24 mouse cellular contexts compared by ENCODE assay signal in genomic region chr1:166132367-166132766, GRCm38 (mm10). TPM values are rescaled to one million over a fixed set of nuclear protein-coding genes. Genes with fewer than 3 reads are reported as not detected.
DNase-seq lines count a peak whose midpoint lies in the region; ATAC-seq and TF ChIP-seq lines count a peak whose summit lies in the region.
"Had no signal": no experiment of that assay in that cellular context is flagged by ENCODE, and none has a peak within 500 bp of the region (broad histone marks: within the 10 kb centered on the region; RNA-seq: fewer than 3 reads in every experiment).

No protein-coding gene starts in this region.

- no peak for ATAC-seq in intestine, embryonic 16.5 days
- no peak for ATAC-seq in intestine, embryonic 15.5 days
- peak; percentile 59; the same call in 1 of the 2 replicates for ATAC-seq in embryonic facial prominence, embryonic 12.5 days (ENCODE audit: insufficient number of reproducible peaks, insufficient read depth, low FRiP score, low TSS enrichment)
- ATAC-seq: forebrain, postnatal 0 days; midbrain, embryonic 16.5 days had no signal

- no peaks in the 10 kb centered on the region for H3K36me3 ChIP-seq in intestine, embryonic 16.5 days (ENCODE audit: control insufficient read depth, insufficient read depth, low read length)
- no peaks in the 10 kb centered on the region for H3K36me3 ChIP-seq in intestine, embryonic 15.5 days
- no peaks in the 10 kb centered on the region for H3K36me3 ChIP-seq in ES-Bruce4 (ENCODE audit: control insufficient read depth, insufficient read depth, low read length, poor library complexity, severe bottlenecking)
- no peaks in the 10 kb centered on the region for H3K36me3 ChIP-seq in embryonic facial prominence, embryonic 12.5 days
- H3K36me3 ChIP-seq in small intestine, adult 2 months (ENCODE audit: control insufficient read depth, insufficient read depth, low read length) = 0 out of 2 replicates have a peak, but pooled peaks cover 3% of the 10 kb centered on the region
- H3K36me3 ChIP-seq: hindbrain, embryonic 12.5 days; neural tube, embryonic 15.5 days had no signal

- no peak for DNase-seq in gastrocnemius, postnatal 10 days
- no peak for DNase-seq in frontal cortex, postnatal 25 days (ENCODE audit: low spot score in 2 of 2)
- DNase-seq: adrenal gland, postnatal 36 days; cerebellum, adult 18-20 months; forebrain, postnatal 0 days; heart, adult 11 months; kidney, postnatal 10 days; liver; lung, postnatal 10 days; right cerebral cortex, postnatal 25 days had no signal

- TF ChIP-seq CTCF in ES-Bruce4 (IDR thresholded peaks at IDR 0.05; ENCODE audit: low read depth, low read length) = no peak
- no peak for TF ChIP-seq CTCF in small intestine, adult 2 months (IDR thresholded peaks at IDR 0.05; ENCODE audit: extremely low read depth, insufficient read length, insufficient replicate concordance, low read depth, low read length)

- no peaks in the 10 kb centered on the region for H3K9me3 ChIP-seq in intestine, embryonic 16.5 days (ENCODE audit: control insufficient read depth, low read length)
- H3K9me3 ChIP-seq in intestine, embryonic 15.5 days = no peaks in the 10 kb centered on the region
- H3K9me3 ChIP-seq in ES-Bruce4 (replicated peaks; ENCODE audit: control insufficient read depth, insufficient read depth, low read length, poor library complexity, severe bottlenecking) = peaks cover 4% of the 10 kb centered on the region
- H3K9me3 ChIP-seq in embryonic facial prominence, embryonic 12.5 days = no peaks in the 10 kb centered on the region
- H3K9me3 ChIP-seq: hindbrain, embryonic 12.5 days; megakaryocyte, embryonic 14.5 days; neural tube, embryonic 15.5 days had no signal

- H3K4me2 ChIP-seq in intestine, embryonic 16.5 days (ENCODE audit: low read depth, low read length) = 0 out of 2 replicates have a peak overlapping the region, but pooled peaks have one; percentile 37
- no peak overlapping the region for H3K4me2 ChIP-seq in intestine, embryonic 15.5 days (replicated peaks)
- H3K4me2 ChIP-seq in embryonic facial prominence, embryonic 12.5 days (replicated peaks) = no peak overlapping the region
- H3K4me2 ChIP-seq: hindbrain, embryonic 12.5 days; neural tube, embryonic 15.5 days had no signal

- H3K9ac ChIP-seq in intestine, embryonic 16.5 days (ENCODE audit: low read depth, low read length) = no peak overlapping the region
- no peak overlapping the region for H3K9ac ChIP-seq in intestine, embryonic 15.5 days
- peak overlapping the region; percentile 30 for H3K9ac ChIP-seq in ES-Bruce4 (ENCODE audit: low read depth, poor library complexity, severe bottlenecking)
- H3K9ac ChIP-seq in embryonic facial prominence, embryonic 12.5 days = no peak overlapping the region
- H3K9ac ChIP-seq: forebrain, postnatal 0 days; hindbrain, embryonic 12.5 days; neural tube, embryonic 15.5 days had no signal

- 38% methylated on average over 4 of the region's 4 CpGs for WGBS in intestine, embryonic 16.5 days
- WGBS in intestine, embryonic 15.5 days = 53% methylated on average over 4 of the region's 4 CpGs
- WGBS in embryonic facial prominence, embryonic 12.5 days = 31% methylated on average over 4 of the region's 4 CpGs
- WGBS in small intestine, adult 2 months = 23% methylated on average over 4 of the region's 4 CpGs

- no peak for TF ChIP-seq POLR2A in ES-Bruce4 (IDR thresholded peaks at IDR 0.05; ENCODE audit: insufficient read depth, low read length)
- no peak for TF ChIP-seq POLR2A in small intestine, adult 2 months (IDR thresholded peaks at IDR 0.05; ENCODE audit: low read depth, low read length)

- H3K27ac ChIP-seq in intestine, embryonic 16.5 days (ENCODE audit: low read length) = no peak overlapping the region
- H3K27ac ChIP-seq in intestine, embryonic 15.5 days = no peak overlapping the region
- peak overlapping the region; percentile 58 for H3K27ac ChIP-seq in ES-Bruce4 (ENCODE audit: insufficient read depth, low read length)
- no peak overlapping the region for H3K27ac ChIP-seq in embryonic facial prominence, embryonic 12.5 days
- no peak overlapping the region for H3K27ac ChIP-seq in small intestine, adult 2 months (ENCODE audit: insufficient read depth, low read depth, low read length)
- H3K27ac ChIP-seq: hindbrain, embryonic 12.5 days; layer of hippocampus, adult 2 months; neural tube, embryonic 15.5 days had no signal

- H3K4me1 ChIP-seq in intestine, embryonic 16.5 days (ENCODE audit: control insufficient read depth, insufficient read depth, low read length) = peaks cover 27% of the 10 kb centered on the region
- H3K4me1 ChIP-seq in intestine, embryonic 15.5 days (replicated peaks) = peaks cover 19% of the 10 kb centered on the region; the same call in 1 of the 2 replicates
- H3K4me1 ChIP-seq in ES-Bruce4 (ENCODE audit: control insufficient read depth, insufficient read depth, low read length) = peaks cover 5% of the 10 kb centered on the region
- peaks cover 30% of the 10 kb centered on the region for H3K4me1 ChIP-seq in embryonic facial prominence, embryonic 12.5 days
- H3K4me1 ChIP-seq in small intestine, adult 2 months (ENCODE audit: control insufficient read depth, insufficient read depth, insufficient read length, low read length) = peaks cover 19% of the 10 kb centered on the region

- H3K27me3 ChIP-seq in intestine, embryonic 16.5 days (replicated peaks; ENCODE audit: control insufficient read depth, insufficient read depth, low read length) = no peaks in the 10 kb centered on the region
- no peaks in the 10 kb centered on the region for H3K27me3 ChIP-seq in intestine, embryonic 15.5 days (replicated peaks)
- no peaks in the 10 kb centered on the region for H3K27me3 ChIP-seq in ES-Bruce4 (ENCODE audit: control insufficient read depth, insufficient read depth, low read length, poor library complexity, severe bottlenecking)
- H3K27me3 ChIP-seq in embryonic facial prominence, embryonic 12.5 days = no peaks in the 10 kb centered on the region
- H3K27me3 ChIP-seq in small intestine, adult 2 months (ENCODE audit: control insufficient read depth, insufficient read depth, low read length) = no peaks in the 10 kb centered on the region
- H3K27me3 ChIP-seq: hindbrain, embryonic 12.5 days; neural tube, embryonic 15.5 days had no signal

- H3K4me3 ChIP-seq in intestine, embryonic 16.5 days (ENCODE audit: low read length) = no peak overlapping the region
- H3K4me3 ChIP-seq in intestine, embryonic 15.5 days (replicated peaks) = no peak overlapping the region
- H3K4me3 ChIP-seq in ES-Bruce4 (ENCODE audit: low read depth, low read length) = no peak overlapping the region; the same call in 1 of the 2 replicates
- no peak overlapping the region for H3K4me3 ChIP-seq in embryonic facial prominence, embryonic 12.5 days
- peak overlapping the region; percentile 76 for H3K4me3 ChIP-seq in small intestine, adult 2 months (ENCODE audit: low read depth, low read length)
- H3K4me3 ChIP-seq: erythroblast, embryonic 14.5 days; hindbrain, embryonic 12.5 days; layer of hippocampus, adult 2 months; megakaryocyte, embryonic 14.5 days; neural tube, embryonic 15.5 days had no signal

- no peak for TF ChIP-seq EP300 in ES-Bruce4 (IDR thresholded peaks at IDR 0.05; ENCODE audit: insufficient read depth, low read depth, low read length)

RNA-seq across cellular contexts. Expression of gene Gpa33, which starts 2.3 kb away (rescaled TPM):
- polyA plus RNA-seq in intestine, embryonic 16.5 days (2015; fragmentation: Nextera tagmentation; extraction: Ambion mirVana) = 79.6 and 86.9 TPM in 2 replicates
- polyA plus RNA-seq in intestine, embryonic 15.5 days (2015; fragmentation: Nextera tagmentation; extraction: Ambion mirVana) = 59.8 and 60.2 TPM in 2 replicates
- polyA plus RNA-seq in ES-Bruce4 (2011; ENCODE audit: insufficient read depth, insufficient read length, low read depth, missing spikeins) = 49.6 and 55.9 TPM in 2 replicates
- 0.10 and 0.26 TPM in 2 replicates for polyA plus RNA-seq in embryonic facial prominence, embryonic 12.5 days (2016; fragmentation: Nextera tagmentation; extraction: Ambion mirVana)
- 249 and 805 TPM in 2 replicates for polyA plus RNA-seq in small intestine, adult 2 months (2012; rRNA removed)
- not detected for total RNA-seq in gastrocnemius, postnatal 10 days (2021)
- total RNA-seq: gastrocnemius, adult 18-20 months; layer of hippocampus, adult 2 months; left cerebral cortex, postnatal 36 days; MEL had no signal
- polyA plus RNA-seq: erythroblast, embryonic 14.5 days; neural tube, embryonic 15.5 days had no signal

RNA-seq across cellular contexts. Expression of gene Dusp27, which starts 4.6 kb away (rescaled TPM):
- polyA plus RNA-seq in intestine, embryonic 16.5 days (2015; fragmentation: Nextera tagmentation; extraction: Ambion mirVana) = 1.5 and 1.7 TPM in 2 replicates
- polyA plus RNA-seq in intestine, embryonic 15.5 days (2015; fragmentation: Nextera tagmentation; extraction: Ambion mirVana) = 1.8 TPM in 2 replicates
- 3.9 and 5.8 TPM in 2 replicates for polyA plus RNA-seq in ES-Bruce4 (2011; ENCODE audit: insufficient read depth, insufficient read length, low read depth, missing spikeins)
- polyA plus RNA-seq in embryonic facial prominence, embryonic 12.5 days (2016; fragmentation: Nextera tagmentation; extraction: Ambion mirVana) = 4.1 and 4.5 TPM in 2 replicates
- polyA plus RNA-seq in small intestine, adult 2 months (2012; rRNA removed) = 0.03 and 0.04 TPM in 2 replicates
- total RNA-seq in gastrocnemius, postnatal 10 days (2021) = 100 to 1,000 TPM; 120 to 123 TPM
- total RNA-seq: layer of hippocampus, adult 2 months; MEL had no signal
- polyA plus RNA-seq: erythroblast, embryonic 14.5 days had no signal

Comparison
In these comparisons a context has a peak if more than half of its experiments do, and no peak if none do; other contexts are left out.
1. RNA of gene Gpa33, which starts 2.3 kb away (polyA plus RNA-seq): 249 to 805 TPM in small intestine, adult 2 months, 79.6 to 86.9 TPM in intestine, embryonic 16.5 days, 59.8 to 60.2 TPM in intestine, embryonic 15.5 days and 49.6 to 55.9 TPM in ES-Bruce4; 0.10 to 0.26 TPM in embryonic facial prominence, embryonic 12.5 days; every median in the first group is over 10 times any median in the second.